Mouse (Mus musculus) CD4-positive, CD25-positive, alpha-beta regulatory T cell, adult 2 months (primary cell): ENCODE results near the gene Smim12.
A peak's percentile ranks its signal among the peaks of the same experiment; 100 is the strongest.

Experiments used
- DNase-seq: peaks from one replicate; pipeline ENCODE4 v3.0.0-alpha.2; 2012; ENCODE audit warnings: low read depth, low spot score

Gene Smim12

GRCm38 (mm10) chr4:127235742-127236487 is 7.7 kb upstream of the Smim12 start:
- peak; percentile 91 for DNase-seq

- DNase-seq = peak; percentile 19
Measured at GRCm38 (mm10) chr4:127236631-127237030, 7.0 kb upstream of the Smim12 start.

GRCm38 (mm10) chr4:127237271-127237670 is 6.3 kb upstream of the Smim12 start:
- DNase-seq = no peak

- peak; percentile 39 for DNase-seq
Measured at GRCm38 (mm10) chr4:127242696-127243095, 888 bp upstream of the Smim12 start.

GRCm38 (mm10) chr4:127243953-127244352 is 369 bp downstream of the Smim12 start:
- DNase-seq = no peak

- peak; percentile 94 for DNase-seq
Measured at GRCm38 (mm10) chr4:127249701-127250349, 6.2 kb downstream of the Smim12 start.

- DNase-seq = no peak
Measured at GRCm38 (mm10) chr4:127251963-127252585, 8.5 kb downstream of the Smim12 start.

- DNase-seq = no peak
Measured at GRCm38 (mm10) chr4:127256739-127257138, 13.2 kb downstream of the Smim12 start.

GRCm38 (mm10) chr4:127258186-127258897 is 14.8 kb downstream of the Smim12 start:
- no peak for DNase-seq

GRCm38 (mm10) chr4:127261601-127262000 is 18.0 kb downstream of the Smim12 start:
- no peak for DNase-seq

- no peak for DNase-seq
Measured at GRCm38 (mm10) chr4:127263438-127264182, 20.0 kb downstream of the Smim12 start.

- no peak for DNase-seq
Measured at GRCm38 (mm10) chr4:127264183-127264554, 20.6 kb downstream of the Smim12 start.

GRCm38 (mm10) chr4:127278451-127279001 is 34.9 kb downstream of the Smim12 start:
- DNase-seq = no peak

GRCm38 (mm10) chr4:127279241-127279640 is 35.7 kb downstream of the Smim12 start:
- no peak for DNase-seq

- DNase-seq = no peak
Measured at GRCm38 (mm10) chr4:127286907-127287306, 43.3 kb downstream of the Smim12 start.

GRCm38 (mm10) chr4:127289039-127289548 is 45.5 kb downstream of the Smim12 start:
- no peak for DNase-seq

- DNase-seq = no peak
Measured at GRCm38 (mm10) chr4:127292631-127293030, 49.0 kb downstream of the Smim12 start.
